Mouse (Mus musculus): ENCODE measurements around the gene Fbxo47. TPM values are rescaled to one million over a fixed set of nuclear protein-coding genes. Genes with fewer than 3 reads are reported as not detected.
"Not testable (repeated sequence)": the region's sequence is repeated elsewhere in the genome, so short reads cannot be mapped to it uniquely, and the experiment has no call there.

The Fbxo47 gene
- polyA plus RNA-seq, 1 experiment from 2014 or later: 0.95 TPM

DNA sequence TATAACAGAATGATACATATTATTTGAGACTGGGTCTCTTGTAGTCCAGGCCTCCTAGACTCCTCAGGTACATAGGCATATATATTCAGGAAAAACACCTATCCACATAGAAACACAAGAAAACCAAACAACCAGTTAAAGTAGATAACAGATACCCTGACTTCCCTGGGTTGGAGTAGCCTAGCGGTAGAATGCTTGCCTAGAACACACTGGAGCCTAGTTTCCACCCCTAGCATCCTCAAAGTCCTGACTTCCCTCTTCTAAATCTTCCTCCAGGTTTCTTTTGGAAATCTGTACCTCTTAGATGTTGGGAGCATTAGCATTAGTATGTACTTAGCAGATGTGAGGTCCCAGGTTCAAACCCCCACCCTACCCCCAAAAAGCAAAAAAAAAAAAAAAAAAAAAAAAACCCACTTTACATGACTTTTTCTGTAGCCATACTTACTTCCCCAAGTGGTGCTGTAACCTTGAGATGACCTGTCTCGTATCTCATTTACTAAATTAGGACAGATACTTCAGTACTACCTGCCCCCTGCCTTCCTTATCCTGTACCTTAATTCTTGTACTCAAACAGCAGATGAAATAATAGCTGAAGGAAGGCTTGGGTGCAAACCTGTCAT, 1.5 kb upstream of the Fbxo47 start:
- no peak for TF ChIP-seq CTCF (IDR thresholded peaks at IDR 0.05; ENCODE audit: low read depth)
- no peak overlapping the region for H3K4me3 ChIP-seq (replicated peaks; ENCODE audit: low read depth, low read length)
- H3K27me3 ChIP-seq (ENCODE audit: insufficient read depth, low read length): no peaks in the 10 kb centered on the region
- H3K36me3 ChIP-seq (ENCODE audit: insufficient read depth, low read length): no peaks in the 10 kb centered on the region
- no peak for DNase-seq (ENCODE audit: low spot score)
- 94% methylated on average over 2 of the region's 2 CpGs for WGBS
- ATAC-seq (replicated peaks; ENCODE audit: low FRiP score, low read depth): no peak
- no peaks in the 10 kb centered on the region for H3K9me3 ChIP-seq (replicated peaks; ENCODE audit: low read length)
- H3K4me2 ChIP-seq (ENCODE audit: low read length): no peak overlapping the region
- no peak overlapping the region for H3K27ac ChIP-seq
- no peaks in the 10 kb centered on the region for H3K4me1 ChIP-seq (replicated peaks; ENCODE audit: insufficient read depth, low read length)
- H3K9ac ChIP-seq (ENCODE audit: low read depth, low read length): no peak overlapping the region

DNA sequence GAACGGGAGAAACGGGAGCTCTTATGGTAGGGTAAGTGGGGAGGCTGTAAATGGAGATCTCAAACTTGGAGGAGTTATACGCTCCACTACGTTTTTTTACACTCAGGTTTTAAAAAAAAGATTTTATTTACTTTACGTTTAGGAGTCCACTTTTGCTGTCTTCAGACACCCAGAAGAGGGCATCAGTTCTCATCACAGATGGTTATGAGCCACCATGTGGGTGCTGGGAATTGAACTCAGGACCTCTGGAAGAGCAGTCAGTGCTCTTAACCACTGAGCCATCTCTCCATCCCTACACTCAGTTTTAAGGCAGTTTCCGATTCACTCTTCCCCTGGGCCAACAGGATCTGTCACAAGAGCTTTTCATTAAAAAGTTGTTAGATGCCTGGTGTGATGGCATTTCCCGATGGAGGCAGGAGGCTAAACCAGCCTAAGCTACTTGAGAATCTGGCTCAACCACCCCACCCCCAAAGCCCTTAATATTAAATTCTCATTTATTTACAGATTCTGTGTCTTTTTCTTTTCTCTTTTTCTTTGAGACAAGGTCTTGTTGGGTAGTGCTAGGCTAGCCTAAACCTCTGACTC, 739 bp upstream of the Fbxo47 start:
- 0 out of 2 replicates have a peak, but pooled peaks have one; percentile 16 for TF ChIP-seq CTCF (IDR thresholded peaks at IDR 0.05; ENCODE audit: low read depth)
- Histone ChIP-seq H3K27ac (peak overlapping the region; percentile 87), H3K27me3 (ENCODE audit: insufficient read depth, low read length) (no peaks in the 10 kb centered on the region), H3K4me1 (replicated peaks; ENCODE audit: insufficient read depth, low read length) (no peaks in the 10 kb centered on the region), H3K9me3 (replicated peaks; ENCODE audit: low read length) (no peaks in the 10 kb centered on the region), H3K4me3 (replicated peaks; ENCODE audit: low read depth, low read length) (peak overlapping the region; percentile 55), H3K9ac (ENCODE audit: low read depth, low read length) (peak overlapping the region; percentile 43; the same call in 1 of the 2 replicates), H3K4me2 (ENCODE audit: low read length) (peak overlapping the region; percentile 56), H3K36me3 (ENCODE audit: insufficient read depth, low read length) (no peaks in the 10 kb centered on the region)
- DNase-seq (ENCODE audit: low spot score) (no peak), ATAC-seq (replicated peaks; ENCODE audit: low FRiP score, low read depth) (no peak)
- 24% methylated on average over 7 of the region's 7 CpGs for WGBS

DNA sequence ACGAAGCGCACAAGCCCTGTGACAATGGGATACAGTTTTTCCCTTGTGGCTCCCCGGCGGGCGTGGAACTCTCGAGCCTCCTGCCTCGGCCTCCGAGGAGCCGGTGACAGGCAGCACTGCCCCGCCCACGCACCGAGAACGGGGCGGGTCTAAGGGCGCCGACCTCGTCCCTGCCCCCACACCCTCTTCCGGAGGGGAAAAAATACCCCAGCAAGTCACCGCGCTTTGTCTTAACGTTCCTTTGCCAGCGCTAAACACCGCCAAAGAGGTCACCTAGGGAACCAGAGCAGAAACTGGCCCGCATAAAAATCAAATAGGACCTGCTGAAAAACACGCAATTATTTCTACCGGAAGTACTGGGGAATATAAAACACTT, 424 bp downstream of the Fbxo47 start:
- H3K4me2 ChIP-seq (ENCODE audit: low read length): peak overlapping the region; percentile 56
- no peak for TF ChIP-seq CTCF (IDR thresholded peaks at IDR 0.05; ENCODE audit: low read depth)
- ATAC-seq (replicated peaks; ENCODE audit: low FRiP score, low read depth) (no peak; the same call in 1 of the 2 replicates), DNase-seq (ENCODE audit: low spot score) (no peak)
- H3K36me3 ChIP-seq (ENCODE audit: insufficient read depth, low read length): no peaks in the 10 kb centered on the region
- whole genome bisulfite sequencing: 4% methylated on average over 26 of the region's 26 CpGs
- peak overlapping the region; percentile 78 for H3K27ac ChIP-seq
- H3K27me3 ChIP-seq (ENCODE audit: insufficient read depth, low read length): no peaks in the 10 kb centered on the region
- H3K4me1 ChIP-seq (replicated peaks; ENCODE audit: insufficient read depth, low read length): no peaks in the 10 kb centered on the region
- no peaks in the 10 kb centered on the region for H3K9me3 ChIP-seq (replicated peaks; ENCODE audit: low read length)
- peak overlapping the region; percentile 55 for H3K4me3 ChIP-seq (replicated peaks; ENCODE audit: low read depth, low read length)
- peak overlapping the region; percentile 62 for H3K9ac ChIP-seq (ENCODE audit: low read depth, low read length)

GRCm38 (mm10) chr11:97880362-97880761, 3.6 kb downstream of the Fbxo47 start:
- Histone ChIP-seq H3K4me1 (replicated peaks; ENCODE audit: insufficient read depth, low read length) (no peaks in the 10 kb centered on the region), H3K4me2 (ENCODE audit: low read length) (no peak overlapping the region), H3K27me3 (ENCODE audit: insufficient read depth, low read length) (no peaks in the 10 kb centered on the region), H3K9ac (ENCODE audit: low read depth, low read length) (no peak overlapping the region), H3K27ac (no peak overlapping the region), H3K4me3 (replicated peaks; ENCODE audit: low read depth, low read length) (no peak overlapping the region), H3K9me3 (replicated peaks; ENCODE audit: low read length) (no peaks in the 10 kb centered on the region), H3K36me3 (ENCODE audit: insufficient read depth, low read length) (no peaks in the 10 kb centered on the region)
- ATAC-seq (replicated peaks; ENCODE audit: low FRiP score, low read depth) (no peak), DNase-seq (ENCODE audit: low spot score) (no peak)
- no peak for TF ChIP-seq CTCF (IDR thresholded peaks at IDR 0.05; ENCODE audit: low read depth)
- 91% methylated on average over 4 of the region's 4 CpGs for WGBS

GRCm38 (mm10) chr11:97877341-97877740, 6.6 kb downstream of the Fbxo47 start:
- no peaks in the 10 kb centered on the region for H3K36me3 ChIP-seq (ENCODE audit: insufficient read depth, low read length)
- no peaks in the 10 kb centered on the region for H3K4me1 ChIP-seq (replicated peaks; ENCODE audit: insufficient read depth, low read length)
- no peaks in the 10 kb centered on the region for H3K9me3 ChIP-seq (replicated peaks; ENCODE audit: low read length)
- no peak for ATAC-seq (replicated peaks; ENCODE audit: low FRiP score, low read depth)
- H3K4me3 ChIP-seq (replicated peaks; ENCODE audit: low read depth, low read length): no peak overlapping the region
- WGBS: 51% methylated on average over 2 of the region's 2 CpGs
- H3K4me2 ChIP-seq (ENCODE audit: low read length): no peak overlapping the region
- H3K27ac ChIP-seq: no peak overlapping the region
- no peaks in the 10 kb centered on the region for H3K27me3 ChIP-seq (ENCODE audit: insufficient read depth, low read length)
- H3K9ac ChIP-seq (ENCODE audit: low read depth, low read length): no peak overlapping the region
- no peak for TF ChIP-seq CTCF (IDR thresholded peaks at IDR 0.05; ENCODE audit: low read depth)
- DNase-seq (ENCODE audit: low spot score): no peak

- no peak overlapping the region for H3K4me2 ChIP-seq (ENCODE audit: low read length)
- H3K9ac ChIP-seq (ENCODE audit: low read depth, low read length): no peak overlapping the region
- DNase-seq (ENCODE audit: low spot score) (no peak), ATAC-seq (replicated peaks; ENCODE audit: low FRiP score, low read depth) (no peak)
- no peaks in the 10 kb centered on the region for H3K27me3 ChIP-seq (ENCODE audit: insufficient read depth, low read length)
- no peak for TF ChIP-seq CTCF (IDR thresholded peaks at IDR 0.05; ENCODE audit: low read depth)
- H3K4me3 ChIP-seq (replicated peaks; ENCODE audit: low read depth, low read length): no peak overlapping the region
- no peaks in the 10 kb centered on the region for H3K36me3 ChIP-seq (ENCODE audit: insufficient read depth, low read length)
- no peak overlapping the region for H3K27ac ChIP-seq
- no peaks in the 10 kb centered on the region for H3K4me1 ChIP-seq (replicated peaks; ENCODE audit: insufficient read depth, low read length)
- H3K9me3 ChIP-seq (replicated peaks; ENCODE audit: low read length): no peaks in the 10 kb centered on the region
- WGBS: 94% methylated on average over 1 of the region's 1 CpGs
Observed at GRCm38 (mm10) chr11:97874396-97874795, 9.6 kb downstream of the Fbxo47 start.

DNA sequence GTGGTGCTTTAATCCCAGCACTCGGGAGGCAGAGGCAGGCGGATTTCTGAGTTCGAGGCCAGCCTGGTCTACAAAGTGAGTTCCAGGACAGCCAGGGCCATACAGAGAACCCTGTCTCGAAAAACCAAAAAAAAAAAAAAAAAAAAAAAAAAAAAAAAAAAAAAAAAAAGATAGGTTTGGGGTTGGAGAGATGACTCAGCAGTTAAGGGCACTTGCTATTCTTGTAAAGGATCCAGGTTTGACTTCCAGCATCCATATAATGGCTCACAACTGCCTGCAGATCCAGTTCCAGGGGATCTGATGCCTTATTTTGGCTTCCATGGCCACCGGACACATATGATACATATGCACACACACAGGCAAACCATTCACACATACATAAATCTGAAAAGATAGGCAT, 11.6 kb downstream of the Fbxo47 start:
- DNase-seq (ENCODE audit: low spot score); H3K36me3 ChIP-seq (ENCODE audit: insufficient read depth, low read length); H3K27me3 ChIP-seq (ENCODE audit: insufficient read depth, low read length); H3K9ac ChIP-seq (ENCODE audit: low read depth, low read length); H3K4me3 ChIP-seq (replicated peaks; ENCODE audit: low read depth, low read length); H3K4me2 ChIP-seq (ENCODE audit: low read length); H3K4me1 ChIP-seq (replicated peaks; ENCODE audit: insufficient read depth, low read length); H3K9me3 ChIP-seq (replicated peaks; ENCODE audit: low read length); H3K27ac ChIP-seq; ATAC-seq (replicated peaks; ENCODE audit: low FRiP score, low read depth): not testable (repeated sequence)
- WGBS: 91% methylated on average over 5 of the region's 5 CpGs
